Mouse (Mus musculus) liver, postnatal 0 days (tissue): Measurements from ENCODE around the gene Gm28360.
"Not testable (repeated sequence)": the region's sequence is repeated elsewhere in the genome, so short reads cannot be mapped to it uniquely, and the experiment has no call there.

Experiments
- CTCF ChIP-seq: sonication (generic); IDR thresholded peaks from 2 replicates; pipeline ENCODE4 v1.5.1; 2016; ENCODE audit warnings: antibody characterized with exemption, low read depth
- EP300 ChIP-seq: IDR thresholded peaks from 2 replicates; pipeline ENCODE4 v1.6.1; 2016; ENCODE audit warnings: antibody characterized with exemption, low read depth, mild to moderate bottlenecking

DNA sequence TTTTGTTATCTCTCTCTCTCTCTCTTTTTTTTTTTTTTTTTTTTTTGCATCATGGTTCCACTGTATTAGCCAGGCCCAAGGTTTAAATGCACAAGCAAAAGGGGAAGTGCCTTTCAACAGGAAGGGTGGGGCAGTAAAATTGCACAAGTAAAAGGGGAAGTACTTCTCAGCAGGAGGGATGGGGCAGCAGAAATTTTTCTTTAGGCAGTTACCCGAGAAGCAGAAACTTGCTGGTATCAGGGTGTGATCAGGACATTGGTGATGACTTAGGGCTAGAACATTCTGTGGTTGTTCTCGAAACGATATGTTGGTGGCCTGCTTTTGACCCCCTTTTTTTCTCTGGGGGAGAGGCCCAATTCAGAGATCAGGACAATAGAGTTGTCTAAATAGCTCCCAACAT is 21.8 kb downstream of the Gm28360 start:
- TF ChIP-seq EP300, CTCF: not testable (repeated sequence)
